24 mouse cellular contexts compared by ENCODE assay signal in genomic region chr12:81615807-81616206, GRCm38 (mm10). TPM values are rescaled to one million over a fixed set of nuclear protein-coding genes. Genes with fewer than 3 reads are reported as not detected.
"Had no signal": no experiment of that assay in that cellular context is flagged by ENCODE, and none has a peak within 500 bp of the region (broad histone marks: within the 10 kb centered on the region; RNA-seq: fewer than 3 reads in every experiment).

No protein-coding gene starts in this region.

- ATAC-seq: intestine, postnatal 0 days; liver, postnatal 0 days; lung, postnatal 0 days; midbrain, embryonic 15.5 days had no signal

- H3K4me3 ChIP-seq: layer of hippocampus, adult 2 months; limb, embryonic 12.5 days; limb, embryonic 15.5 days; midbrain, embryonic 12.5 days; midbrain, embryonic 15.5 days; neural tube, embryonic 12.5 days; neural tube, embryonic 15.5 days had no signal

- H3K9ac ChIP-seq: limb, embryonic 12.5 days; limb, embryonic 15.5 days; liver, embryonic 14.5 days; liver, postnatal 0 days; lung, embryonic 14.5 days; midbrain, embryonic 12.5 days; midbrain, embryonic 15.5 days; neural tube, embryonic 12.5 days; neural tube, embryonic 15.5 days had no signal

- DNase-seq: kidney, adult 2 months; kidney, postnatal 25 days; liver, postnatal 0 days; lung, embryonic 14.5 days; retina, postnatal 1 day; right cerebral cortex, postnatal 14 days; thymus, adult 18-20 months; thymus, postnatal 36 days had no signal

- H3K4me2 ChIP-seq: limb, embryonic 12.5 days; limb, embryonic 15.5 days; liver, embryonic 11.5 days; lung, embryonic 14.5 days; midbrain, embryonic 12.5 days; midbrain, embryonic 15.5 days; neural tube, embryonic 12.5 days; neural tube, embryonic 15.5 days had no signal

- H3K9me3 ChIP-seq: limb, embryonic 12.5 days; limb, embryonic 15.5 days; midbrain, embryonic 12.5 days; midbrain, embryonic 15.5 days; neural tube, embryonic 12.5 days; neural tube, embryonic 15.5 days had no signal

- H3K4me1 ChIP-seq: limb, embryonic 12.5 days; limb, embryonic 15.5 days; midbrain, embryonic 12.5 days; midbrain, embryonic 15.5 days; neural tube, embryonic 12.5 days had no signal

- H3K27ac ChIP-seq: kidney, postnatal 0 days; layer of hippocampus, adult 2 months; limb, embryonic 12.5 days; limb, embryonic 15.5 days; liver, embryonic 14.5 days; macrophage; midbrain, embryonic 12.5 days; midbrain, embryonic 15.5 days; neural tube, embryonic 12.5 days; neural tube, embryonic 15.5 days had no signal

- H3K27me3 ChIP-seq: midbrain, embryonic 12.5 days; midbrain, embryonic 15.5 days; neural tube, embryonic 12.5 days had no signal

- H3K36me3 ChIP-seq: limb, embryonic 12.5 days; limb, embryonic 15.5 days; midbrain, embryonic 12.5 days; midbrain, embryonic 15.5 days; neural tube, embryonic 12.5 days; neural tube, embryonic 15.5 days had no signal

RNA-seq across cellular contexts. Expression of gene Ttc9, which starts 15.2 kb away (rescaled TPM):
- polyA plus RNA-seq: liver, postnatal 0 days; macrophage had no signal

RNA-seq across cellular contexts. Expression of gene Adam21, which starts 47.5 kb away (rescaled TPM):
- total RNA-seq: megakaryocyte, adult 5-6 weeks had no signal
- polyA plus RNA-seq: intestine, postnatal 0 days; large intestine, adult 2 months; liver, postnatal 0 days; spleen, adult 2 months had no signal
